Mouse (Mus musculus) small intestine, adult 2 months (tissue): ENCODE data around the gene Kcnt1.

Source experiments
- CTCF ChIP-seq: fragments of 200-500 bp; IDR thresholded peaks from 2 replicates; pipeline ENCODE4 v1.5.1; 2012; ENCODE audit warnings: low read depth, mild to moderate bottlenecking, control low read depth, inconsistent platforms, low read length, moderate library complexity, mixed read lengths; ENCODE audit not compliant: insufficient replicate concordance, insufficient read length; ENCODE audit errors: extremely low read depth
- POLR2A ChIP-seq: fragments of 200-500 bp; IDR thresholded peaks from 2 replicates; pipeline ENCODE4 v1.6.1; 2012; ENCODE audit warnings: low read depth, mild to moderate bottlenecking, control low read depth, inconsistent platforms, low read length, moderate library complexity

DNA sequence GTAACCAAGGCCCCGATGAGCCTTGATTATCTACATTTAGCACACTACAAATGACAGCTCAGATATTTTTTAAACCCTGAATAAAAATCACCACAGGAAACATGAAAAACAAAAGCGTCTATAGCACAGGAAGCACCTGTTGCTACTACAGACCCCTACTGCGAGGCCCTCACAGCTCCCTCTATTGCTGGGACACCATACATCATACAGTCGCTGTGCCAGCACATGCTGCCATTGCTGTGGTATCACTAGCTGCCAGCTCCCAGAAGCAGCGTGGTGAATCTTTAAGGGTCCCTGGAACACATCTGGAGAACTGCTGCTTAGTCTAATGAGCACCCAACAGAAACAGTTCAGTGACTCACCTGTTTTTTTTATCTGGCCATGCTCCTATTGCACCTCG is 77.0 kb downstream of the Kcnt1 start:
- TF ChIP-seq POLR2A (no peak), CTCF (no peak)
